Mouse (Mus musculus): ENCODE measurements at regions not wholly inside any gene's neighbourhood (a gene's known extent, or its start where the extent isn't known, plus 50 kb on each side); places are given as distances from the start of the nearest gene placed in this dataset.

DNA sequence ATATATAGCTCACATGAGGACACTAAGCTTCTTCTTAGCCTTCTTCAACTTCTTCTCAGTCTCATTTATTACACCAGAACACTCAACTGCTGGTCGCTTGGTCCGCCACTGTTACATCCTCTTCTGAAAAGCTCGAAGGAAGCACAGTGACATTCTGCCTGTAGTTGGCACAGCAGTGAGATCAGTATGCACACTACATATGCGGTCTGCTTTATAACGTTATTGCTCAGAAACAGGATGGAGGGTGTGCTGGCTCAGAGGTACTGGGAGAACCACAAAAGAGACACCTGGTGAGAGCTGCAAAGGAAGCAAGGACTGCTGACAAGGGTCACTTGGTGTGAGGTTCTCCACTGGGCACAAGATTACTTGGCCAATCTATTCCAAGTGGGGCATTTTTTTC lies 179.5 kb downstream of the Ets1 start:
- no peak for DNase-seq (ENCODE audit: low spot score)

DNA sequence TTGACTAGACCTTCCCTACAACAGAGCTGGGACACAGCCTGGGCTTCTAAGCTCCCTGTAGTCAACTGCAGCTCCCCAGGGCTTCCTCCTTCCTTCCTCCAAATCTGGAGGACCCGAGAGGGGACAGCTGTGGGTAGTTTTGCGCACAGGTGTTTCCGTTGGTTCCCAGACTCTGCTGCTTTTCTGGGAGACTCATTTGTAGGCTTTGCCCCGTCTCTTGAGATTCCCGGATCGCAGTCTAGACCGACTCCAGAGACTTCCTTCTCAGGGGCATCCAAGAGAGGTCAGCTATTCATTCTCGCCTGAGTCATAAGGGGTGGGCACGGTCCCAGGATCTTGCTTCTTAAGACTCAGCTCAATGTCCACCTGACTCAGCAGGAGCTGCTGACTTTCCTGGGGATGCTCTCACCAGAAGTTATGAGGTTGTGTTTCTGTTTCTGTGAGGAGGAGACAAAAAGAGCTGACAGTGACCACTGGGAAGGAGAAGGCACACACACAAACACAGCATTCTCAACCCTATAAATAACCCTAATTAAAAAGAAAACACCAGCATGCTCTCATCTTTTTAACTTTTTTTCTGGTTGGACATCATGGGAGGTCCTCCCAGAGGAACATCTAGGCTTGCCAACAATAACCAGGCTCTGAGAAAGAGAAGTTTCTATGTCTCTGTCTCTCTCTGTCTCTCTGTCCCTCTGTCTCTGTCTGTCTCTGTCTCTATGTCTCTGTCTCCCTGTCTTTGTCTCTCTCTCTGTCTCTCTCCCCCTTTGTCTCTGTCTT lies 180.8 kb downstream of the Ets1 start:
- DNase-seq (ENCODE audit: low spot score) = no peak

DNA sequence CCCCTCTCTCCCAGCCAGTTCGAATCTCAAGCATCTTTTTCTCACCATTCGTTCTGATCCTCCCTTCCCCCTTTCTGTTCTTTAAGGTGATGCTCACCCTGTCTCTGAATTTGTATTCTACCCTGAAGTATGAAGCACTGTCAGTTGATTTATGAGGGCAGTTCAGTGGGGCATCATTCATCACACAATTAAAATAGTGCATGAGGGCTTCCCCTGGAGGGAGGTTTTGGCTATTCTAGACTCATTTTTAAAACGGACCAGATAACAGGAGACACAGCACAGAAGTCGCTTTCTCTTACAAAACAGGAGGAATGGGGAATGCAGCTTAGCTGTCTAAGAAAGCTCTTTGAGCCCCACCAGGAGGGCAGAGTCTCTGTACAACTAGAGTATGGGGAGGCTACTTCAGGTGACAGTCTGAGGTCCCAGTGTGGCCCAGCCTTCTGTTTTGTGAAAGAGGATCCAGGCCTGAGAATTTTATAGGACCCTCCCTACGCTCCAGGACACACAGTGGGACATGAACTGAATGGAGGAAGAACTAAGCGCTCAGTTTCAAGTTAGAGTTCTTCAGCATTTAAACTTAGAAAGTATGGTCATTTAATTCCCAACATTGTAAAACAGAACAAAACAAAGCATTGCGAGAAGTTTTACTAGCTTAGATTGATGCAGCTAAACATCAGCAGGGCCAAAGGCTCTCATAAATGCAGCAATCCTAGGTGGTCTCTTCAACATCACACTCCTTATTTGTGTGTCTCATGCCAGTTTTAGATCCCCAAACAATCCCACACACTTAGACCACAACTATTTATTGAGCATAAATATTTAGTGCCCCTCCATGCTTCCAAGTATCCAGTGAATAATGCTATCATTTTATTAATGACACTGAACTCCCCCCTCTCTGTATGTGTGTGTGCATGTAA lies 181.7 kb downstream of the Ets1 start:
- DNase-seq (ENCODE audit: low spot score) = no peak

DNA sequence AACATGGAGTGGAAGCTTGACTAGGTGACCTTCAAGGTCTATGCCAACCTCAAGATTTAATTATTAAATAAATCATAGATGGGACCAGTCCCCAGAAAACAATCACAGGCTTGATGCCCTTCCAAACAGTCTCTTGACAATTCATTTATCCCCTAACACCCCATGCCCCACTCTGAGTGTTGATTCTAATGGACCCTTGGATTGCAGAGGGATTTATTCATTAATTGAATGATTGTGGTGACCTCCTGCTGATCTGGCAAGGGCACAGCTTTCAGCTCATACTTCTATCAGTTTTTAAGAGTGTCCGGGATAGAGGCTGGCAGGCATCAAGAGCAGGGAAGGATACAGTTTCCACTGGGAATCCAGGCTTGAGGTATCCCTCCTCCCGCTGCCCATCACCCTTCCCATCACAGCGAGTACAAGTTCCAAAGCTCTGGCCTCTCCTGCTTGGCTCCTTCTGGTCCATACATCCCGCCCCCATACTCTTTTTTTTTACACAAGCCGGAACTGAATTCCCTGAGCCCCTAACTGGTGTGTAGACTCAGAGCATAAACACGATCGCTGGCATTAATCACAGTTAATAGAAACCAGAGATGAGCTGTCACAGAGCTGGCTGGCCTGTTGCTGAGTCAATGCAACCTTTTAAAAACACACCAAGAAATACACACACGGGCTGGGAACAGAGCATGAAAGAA lies 187.6 kb downstream of the Ets1 start:
- DNase-seq (ENCODE audit: low spot score) = no peak

DNA sequence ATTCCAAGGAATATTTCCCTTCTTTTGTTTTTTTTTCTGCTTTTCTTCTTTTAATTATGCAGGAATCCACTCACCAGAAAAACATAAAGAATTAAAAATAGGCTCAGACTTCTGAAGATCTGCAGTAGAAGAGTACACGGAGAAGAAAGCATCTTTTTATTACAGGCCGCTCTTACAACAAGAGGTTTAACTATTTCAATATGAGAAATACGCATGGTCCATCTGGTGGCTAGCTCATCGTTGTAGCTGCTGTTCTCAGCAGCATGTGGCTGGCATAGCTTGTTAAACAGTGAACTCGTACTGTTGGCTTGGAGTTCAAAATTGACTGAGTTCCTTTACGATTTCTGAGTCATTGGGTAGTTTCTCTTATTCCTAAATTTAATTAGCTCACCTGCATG lies 188.1 kb downstream of the Ets1 start:
- DNase-seq (ENCODE audit: low spot score) = no peak

DNA sequence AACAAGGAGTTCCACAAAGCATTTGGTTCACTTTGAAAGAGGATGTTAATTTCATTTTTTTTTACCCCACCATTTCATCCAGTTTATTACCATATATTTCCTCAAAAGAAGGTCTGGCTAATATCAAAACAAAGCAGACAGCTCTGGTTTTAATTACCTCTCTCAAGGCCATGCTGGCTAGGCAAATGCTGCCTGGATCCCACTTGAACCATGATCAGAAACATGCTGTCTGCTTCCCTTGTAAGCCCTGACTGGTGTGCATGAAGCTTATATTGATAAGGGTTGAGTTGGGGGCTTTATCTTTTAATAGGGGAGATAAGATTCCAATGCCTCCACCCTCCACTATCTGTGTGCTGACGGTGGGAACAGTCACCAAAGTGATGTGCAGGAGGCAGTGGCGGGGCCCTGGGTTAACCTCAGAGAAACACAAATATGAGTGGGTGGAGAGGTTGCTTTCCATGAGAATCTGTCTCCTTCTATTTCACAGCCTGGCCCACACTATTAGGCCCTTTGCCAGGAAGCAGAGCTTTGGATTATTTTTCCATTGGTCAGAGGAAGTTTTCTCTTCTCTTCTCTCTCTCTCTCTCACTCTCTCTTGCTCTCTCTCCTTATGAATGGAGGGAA lies 194.4 kb downstream of the Ets1 start:
- no peak for DNase-seq (ENCODE audit: low spot score)

DNA sequence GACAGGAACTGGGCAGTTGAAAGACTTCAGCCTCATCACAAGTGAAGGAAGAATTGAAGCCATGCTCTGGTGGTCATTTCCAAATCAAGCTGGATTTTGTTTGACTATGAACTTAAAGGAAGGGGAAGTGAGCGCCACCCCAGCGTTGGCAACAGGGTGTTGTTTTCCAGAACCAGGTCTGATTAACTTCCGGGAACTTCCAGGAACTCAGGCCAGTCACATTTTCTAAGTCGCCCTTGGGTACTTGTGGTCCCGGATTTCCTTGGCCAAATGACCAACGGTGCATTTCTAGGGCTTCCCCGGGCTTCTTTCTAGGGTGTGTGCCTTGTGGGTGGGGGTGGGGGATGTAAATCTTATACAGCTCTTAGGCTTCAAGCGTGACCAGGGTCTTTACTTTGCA lies 197.4 kb downstream of the Ets1 start:
- no peak for DNase-seq (ENCODE audit: low spot score)

DNA sequence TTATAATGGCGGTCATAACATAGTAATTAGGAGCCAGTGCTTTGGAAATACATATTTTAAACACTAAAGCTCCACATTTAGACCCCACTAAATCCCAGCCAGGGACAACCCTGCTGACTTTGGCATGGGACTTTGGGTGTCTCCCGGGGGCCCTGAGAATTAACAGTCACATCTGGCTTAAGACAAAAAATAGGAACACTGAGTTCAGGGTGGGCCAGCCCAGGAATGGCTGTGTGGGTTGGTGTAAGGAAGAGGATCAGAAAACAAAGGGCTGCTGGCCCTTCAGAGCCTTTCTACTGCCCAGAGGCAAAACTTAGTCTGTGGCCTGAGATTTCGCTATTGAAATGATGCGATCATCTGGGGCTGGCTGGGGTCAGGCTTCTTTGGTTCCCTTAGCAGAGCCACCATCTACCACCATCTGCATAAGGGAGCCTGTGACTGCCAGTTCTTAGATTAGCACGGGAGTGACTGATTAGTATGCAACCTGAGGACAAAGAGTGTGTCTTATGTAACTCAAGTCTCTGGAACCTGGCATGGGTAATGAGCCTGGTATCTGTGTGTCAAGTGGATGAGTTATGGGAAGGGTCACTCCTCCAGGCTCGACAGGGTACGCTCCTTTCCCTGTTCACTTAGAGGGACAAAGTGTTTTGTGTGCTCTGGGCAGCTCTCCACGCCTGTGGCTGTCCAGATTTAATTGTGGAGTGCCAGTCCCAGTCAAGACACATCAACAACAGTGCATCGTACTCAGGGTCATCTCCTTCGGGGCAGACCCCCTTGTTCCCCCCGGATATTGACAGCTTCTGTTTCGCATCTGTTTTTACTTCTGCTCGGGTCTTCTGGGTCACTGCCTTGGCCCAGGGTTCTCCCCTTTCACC lies 199.0 kb downstream of the Ets1 start:
- DNase-seq (ENCODE audit: low spot score) = no peak

DNA sequence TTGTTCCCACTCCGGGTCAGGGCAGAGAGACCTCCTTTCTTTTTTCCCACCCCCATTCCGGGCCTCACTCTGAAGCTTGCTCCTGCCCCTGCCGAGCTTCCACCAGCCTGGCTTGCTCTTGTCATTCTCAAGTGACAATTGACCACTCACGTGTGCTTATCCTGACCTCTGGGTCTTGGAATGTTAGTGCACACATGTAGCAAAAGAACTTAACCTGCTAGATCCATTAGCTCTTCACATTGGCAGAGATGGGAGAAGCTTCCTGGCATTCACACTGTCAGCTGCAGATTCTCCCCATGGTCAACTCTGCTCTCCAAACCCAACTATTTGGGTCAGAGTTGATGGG lies 199.6 kb downstream of the Ets1 start:
- no peak for DNase-seq (ENCODE audit: low spot score)

DNA sequence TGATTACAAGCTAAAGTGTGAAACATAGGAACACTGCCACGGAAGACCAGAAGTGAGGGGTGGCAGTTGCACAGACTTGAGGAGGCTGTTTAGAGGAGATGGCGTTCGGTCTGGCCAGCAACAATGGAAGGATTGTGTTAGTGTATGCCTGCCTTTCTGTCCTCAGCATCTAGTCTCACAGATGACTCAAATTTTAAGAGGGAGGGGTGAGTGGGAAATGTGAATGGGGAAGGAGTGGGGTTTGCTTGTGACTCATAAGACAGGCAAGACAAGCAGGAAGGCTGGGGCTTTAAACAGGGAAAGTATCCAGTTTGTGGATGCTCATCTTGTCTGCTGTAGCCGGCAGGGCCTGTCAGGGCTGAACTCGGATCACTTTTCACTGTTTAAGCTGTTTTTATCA lies 200.3 kb downstream of the Ets1 start:
- no peak for DNase-seq (ENCODE audit: low spot score)

DNA sequence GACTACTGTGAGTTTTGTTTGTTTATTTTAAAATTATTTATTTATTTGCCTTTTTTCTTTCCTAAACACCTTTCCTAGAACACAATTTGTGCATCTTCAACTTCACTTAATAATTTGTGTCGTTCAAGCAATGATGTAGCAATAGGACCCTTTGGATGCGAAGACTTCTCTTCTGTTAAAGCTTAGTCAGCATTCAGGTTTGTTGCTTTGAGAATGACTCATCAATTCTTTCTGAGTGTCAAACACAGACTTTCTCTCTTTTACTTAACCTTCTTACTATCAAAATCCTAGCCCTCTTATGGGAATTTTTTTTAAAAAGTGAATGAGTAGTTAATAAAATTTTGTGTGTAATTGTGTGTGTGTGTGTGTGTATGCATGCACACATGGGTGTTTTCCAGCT lies 211.3 kb downstream of the Ets1 start:
- no peak for DNase-seq (ENCODE audit: low spot score)

DNA sequence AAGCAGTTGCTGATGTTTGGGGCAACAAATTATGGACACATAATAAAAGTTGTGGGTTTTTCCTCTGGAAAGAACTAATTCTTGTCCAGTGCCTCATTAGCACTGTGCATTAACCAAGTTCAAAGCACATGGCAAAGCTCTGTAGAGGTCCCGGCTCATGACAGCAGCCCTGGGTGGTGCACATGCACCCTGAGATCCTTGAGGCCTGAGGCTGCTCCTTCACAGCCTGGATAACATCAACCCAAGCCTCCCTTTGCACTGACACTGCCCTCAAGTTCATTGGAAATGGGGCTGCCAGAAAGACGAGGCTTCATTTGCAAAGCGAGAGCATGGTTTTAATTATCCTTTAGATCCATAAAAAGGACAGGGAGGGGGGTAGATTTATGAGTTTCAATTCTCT lies 216.3 kb downstream of the Ets1 start:
- DNase-seq (ENCODE audit: low spot score) = no peak

DNA sequence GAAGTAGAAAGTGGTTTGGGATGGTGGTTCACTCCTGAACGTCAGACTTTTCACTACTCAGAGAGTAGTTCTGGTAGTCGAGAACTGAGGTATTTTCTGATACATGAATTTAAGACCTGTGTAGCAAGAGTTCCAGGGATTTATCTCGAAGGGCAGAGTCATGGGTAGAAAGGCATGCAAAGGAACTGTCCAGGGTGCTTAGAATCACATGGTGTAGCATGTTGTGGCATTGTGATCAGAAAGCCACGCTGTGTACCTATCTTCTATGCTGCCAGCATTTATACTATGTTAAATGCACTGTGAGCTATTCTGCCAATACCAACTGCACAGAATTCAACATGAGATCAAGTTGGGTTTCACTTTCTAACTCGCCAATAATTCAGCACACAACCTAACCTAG lies 227.3 kb downstream of the Ets1 start:
- no peak for DNase-seq (ENCODE audit: low spot score)

DNA sequence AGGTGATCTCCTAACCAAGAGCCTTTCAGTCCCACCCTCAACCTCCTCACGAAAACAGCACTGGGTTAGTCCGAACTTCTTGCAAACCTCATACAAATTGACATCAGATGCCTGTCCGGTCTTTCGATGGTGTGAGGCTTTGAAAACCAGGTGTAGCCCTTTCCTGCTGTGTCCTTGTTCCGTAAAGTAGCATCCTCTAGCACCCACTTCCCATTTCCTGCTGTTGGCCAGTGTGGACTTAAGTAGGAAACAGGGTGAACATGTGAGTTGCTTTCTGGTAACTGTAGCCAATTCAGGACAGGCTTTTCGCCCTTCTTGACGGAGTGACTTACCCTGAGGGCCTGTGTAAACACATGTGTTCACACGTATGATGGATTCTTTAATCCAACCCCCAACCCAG lies 232.9 kb downstream of the Ets1 start:
- no peak for DNase-seq (ENCODE audit: low spot score)

DNA sequence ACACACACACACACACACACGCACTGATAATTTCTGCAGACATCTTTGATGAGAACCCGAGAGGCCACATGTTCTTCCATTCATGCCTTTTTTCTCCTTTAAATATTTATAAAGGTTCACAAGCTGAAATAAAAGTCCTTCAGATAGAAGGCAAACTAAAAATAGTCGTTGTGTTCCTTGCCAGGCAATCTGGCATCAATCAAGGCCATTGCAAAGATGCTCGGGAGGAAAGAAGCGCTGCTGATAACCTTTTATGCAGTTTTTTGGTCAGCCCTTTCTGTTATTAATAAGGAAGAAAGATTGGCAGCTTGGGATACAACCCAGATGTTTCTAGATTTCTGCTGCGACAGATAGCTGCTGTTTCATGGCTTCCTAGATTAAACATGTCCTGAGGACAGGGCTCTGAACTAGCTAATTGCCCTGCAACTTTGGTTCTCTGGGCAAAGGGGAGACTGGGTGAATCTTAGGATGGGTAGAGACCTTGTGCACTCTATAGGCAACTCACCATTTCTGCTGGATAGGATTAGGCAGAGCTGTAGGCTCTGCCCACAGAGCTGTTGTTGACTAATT lies 238.4 kb downstream of the Ets1 start:
- no peak for DNase-seq (ENCODE audit: low spot score)

DNA sequence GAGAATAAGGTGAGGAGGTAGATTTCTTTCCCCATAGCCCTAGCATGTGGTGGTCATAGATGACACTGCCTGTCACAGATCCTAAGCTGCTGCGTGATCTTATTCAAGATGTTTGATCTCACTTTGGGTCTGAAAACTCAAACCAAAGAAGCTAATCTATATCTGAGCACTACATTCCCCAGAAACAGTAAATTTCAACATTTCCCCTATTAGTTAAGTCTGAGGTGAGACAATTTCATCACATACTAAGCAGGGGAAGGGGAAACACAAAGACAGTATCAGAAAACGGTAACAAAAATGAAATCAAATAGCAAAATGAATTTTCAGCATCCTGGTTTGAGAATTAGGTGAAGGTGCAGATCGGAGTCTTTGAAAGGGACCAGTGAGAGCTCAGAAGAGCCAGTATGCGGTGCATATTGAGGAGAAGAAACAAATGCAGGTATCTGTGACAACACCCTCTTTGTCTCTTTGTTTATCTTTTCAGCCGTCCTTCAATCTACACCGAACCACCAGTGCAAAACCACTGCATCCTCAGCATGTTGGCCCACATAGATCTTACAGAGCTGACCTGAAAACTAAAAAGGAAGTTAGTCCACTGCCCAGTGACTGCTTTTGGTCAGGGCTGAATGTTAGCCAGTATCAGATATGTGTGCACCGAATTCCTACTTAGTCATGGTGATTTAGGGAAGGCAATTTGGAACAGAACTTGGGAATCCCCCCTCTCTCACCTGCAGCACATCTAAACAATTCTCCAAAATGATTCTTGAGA lies 247.0 kb downstream of the Ets1 start:
- DNase-seq (ENCODE audit: low spot score) = no peak

DNA sequence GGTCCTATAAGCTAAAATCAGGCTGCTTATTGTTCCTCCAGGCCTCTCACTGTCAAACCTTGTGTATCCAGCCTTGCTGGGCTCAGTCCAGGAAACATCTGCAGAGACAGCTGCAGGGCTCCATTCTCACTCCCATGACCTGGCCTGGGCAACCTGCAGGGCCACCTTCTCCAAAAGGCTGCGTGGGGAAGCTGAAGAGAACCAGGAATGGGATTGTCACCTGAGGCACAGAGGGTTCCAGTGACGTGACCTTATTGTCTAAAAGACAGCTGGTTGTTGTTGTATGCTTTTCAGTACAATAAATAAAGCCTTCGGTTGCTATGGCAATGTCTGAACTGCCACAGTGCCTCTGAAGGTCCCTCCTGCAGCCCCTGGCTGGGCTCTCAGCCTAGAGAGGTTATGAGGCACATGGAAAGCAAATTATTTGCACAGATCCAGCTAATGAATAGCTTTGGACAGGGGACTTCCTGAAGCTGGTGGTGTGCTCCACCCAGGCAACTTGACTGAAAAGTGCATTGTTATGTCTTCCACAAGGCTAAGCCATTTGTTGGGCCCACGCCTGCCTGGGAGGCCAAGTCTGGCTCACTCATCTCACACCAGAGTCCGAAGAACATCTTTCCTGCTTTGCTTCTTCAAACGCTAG lies 250.1 kb downstream of the Ets1 start:
- no peak for DNase-seq (ENCODE audit: low spot score)

DNA sequence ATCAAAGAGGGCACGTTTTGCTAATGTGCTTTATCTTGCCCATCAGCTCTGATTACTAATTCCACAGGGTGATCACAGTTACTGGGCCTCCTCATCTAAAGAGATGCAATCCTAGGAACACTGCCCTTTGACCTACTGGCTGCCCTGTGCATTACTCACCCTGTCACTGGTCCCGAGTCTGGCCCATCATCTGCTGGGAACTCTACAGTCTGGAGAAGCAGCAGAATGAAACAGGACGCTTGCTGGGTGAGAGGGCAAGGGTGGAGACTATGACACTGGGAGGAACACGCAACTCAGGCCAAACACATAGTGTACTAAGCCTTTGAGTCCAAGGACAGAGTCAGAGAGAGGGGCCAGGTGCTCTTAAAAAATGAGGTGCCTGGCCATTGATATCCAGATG lies 263.8 kb downstream of the Ets1 start:
- no peak for DNase-seq (ENCODE audit: low spot score)

DNA sequence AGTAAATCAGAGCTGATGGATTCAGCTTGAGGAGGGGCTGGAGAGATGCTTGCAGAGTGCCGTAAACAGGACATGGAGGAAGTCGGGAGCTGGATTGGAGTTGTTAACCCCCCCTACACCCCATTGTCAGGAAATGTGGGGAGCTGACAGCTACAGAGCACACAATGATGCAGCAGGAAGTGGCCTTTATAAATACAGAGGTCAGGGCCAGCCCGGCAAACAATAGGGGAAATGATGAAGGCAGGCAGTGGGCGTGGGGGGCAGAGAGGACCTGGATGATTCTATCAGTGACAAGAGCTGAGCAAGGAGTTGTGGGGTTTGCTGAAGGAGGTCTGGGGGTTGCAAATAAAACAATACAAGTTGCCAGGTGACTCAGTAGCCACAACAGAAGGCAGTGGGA lies 265.3 kb downstream of the Ets1 start:
- no peak for DNase-seq (ENCODE audit: low spot score)

Data from spleen, adult 12 weeks (tissue).